Mouse (Mus musculus) cerebral cortex, adult 2 months (tissue): ENCODE measurements around the gene Fbxo47.

Source experiments
- WGBS: fragments of 180-500 bp; shearing (Covaris S2); methylation state at CpG from one replicate; pipeline ENCODE4 v1.1.7; 2018; 5-methylcytosine and 5-hydroxymethylcytosine counted together

The Fbxo47 gene

DNA sequence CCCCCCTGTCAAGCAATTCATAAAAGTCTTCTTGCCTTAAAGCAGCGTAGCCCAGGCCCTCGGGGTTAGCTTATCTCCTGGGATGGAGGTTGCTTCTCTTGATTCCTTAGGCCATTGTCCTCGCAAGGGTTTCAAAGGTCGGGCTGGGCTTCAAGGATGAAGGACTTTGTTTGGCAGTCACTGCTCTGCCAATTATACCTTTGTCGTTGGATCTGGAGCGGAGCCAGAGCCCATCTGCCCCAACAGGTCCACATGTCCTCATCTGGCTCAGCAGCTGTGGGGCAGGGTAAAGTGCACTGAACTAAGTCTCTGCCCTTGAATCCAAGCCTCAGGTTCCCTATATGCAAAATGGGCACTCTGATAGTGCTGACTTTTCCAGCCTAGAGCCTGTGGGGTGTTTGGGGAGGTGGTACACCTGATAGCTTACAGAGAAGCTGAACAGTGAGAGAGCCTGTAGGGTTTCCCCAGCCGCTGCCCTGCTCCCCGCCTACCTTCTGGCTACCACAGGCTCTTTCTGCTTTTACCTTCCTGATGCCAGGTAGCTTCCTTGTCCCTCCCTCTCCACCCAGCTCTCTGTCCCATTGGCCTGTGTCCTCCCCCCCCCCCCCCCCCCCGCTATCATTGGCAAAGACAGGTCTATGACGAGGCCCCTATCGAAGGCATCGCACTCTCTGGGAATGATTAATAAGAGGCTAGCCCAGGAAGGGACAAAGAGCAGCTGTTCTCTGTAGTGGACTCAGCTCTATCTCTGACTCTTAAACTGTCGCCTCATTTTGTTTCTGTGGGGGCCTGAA lies 72.2 kb downstream of the Fbxo47 start:
- 34% methylated on average over 12 of the region's 13 CpGs for WGBS

GRCm38 (mm10) chr11:97810970-97811369 lies 73.0 kb downstream of the Fbxo47 start:
- WGBS, result 44% methylated on average over 3 of the region's 3 CpGs

GRCm38 (mm10) chr11:97810356-97810755 lies 73.6 kb downstream of the Fbxo47 start:
- WGBS, result 75% methylated on average over 7 of the region's 7 CpGs

GRCm38 (mm10) chr11:97809235-97810121 lies 74.5 kb downstream of the Fbxo47 start:
- 58% methylated on average over 7 of the region's 7 CpGs for WGBS

GRCm38 (mm10) chr11:97808621-97809234 lies 75.2 kb downstream of the Fbxo47 start:
- WGBS, result 48% methylated on average over 5 of the region's 5 CpGs

- 23% methylated on average over 2 of the region's 2 CpGs for WGBS
Measured at GRCm38 (mm10) chr11:97808093-97808492, 75.9 kb downstream of the Fbxo47 start.

DNA sequence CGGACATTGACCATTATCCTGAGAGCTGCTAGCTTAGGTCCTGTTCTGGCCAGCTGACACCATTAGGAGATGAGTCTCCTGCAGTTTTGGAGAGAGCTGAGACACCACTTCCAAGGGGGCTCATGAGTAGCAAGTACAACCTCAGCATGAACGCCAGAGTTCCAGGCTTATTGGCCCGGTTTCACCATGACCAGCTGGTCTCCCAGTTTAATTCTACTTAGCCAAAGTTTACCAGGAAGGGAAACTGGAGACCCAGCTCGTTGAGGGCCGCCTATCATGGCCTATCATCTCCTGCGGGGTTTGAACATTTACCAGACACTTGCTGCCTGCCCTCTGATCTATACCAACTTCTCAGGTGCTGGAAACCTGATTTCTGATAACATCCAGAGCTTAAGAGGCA lies 76.3 kb downstream of the Fbxo47 start:
- 36% methylated on average over 6 of the region's 6 CpGs for WGBS

GRCm38 (mm10) chr11:97806613-97806964 lies 77.4 kb downstream of the Fbxo47 start:
- 69% methylated on average over 7 of the region's 7 CpGs for WGBS

DNA sequence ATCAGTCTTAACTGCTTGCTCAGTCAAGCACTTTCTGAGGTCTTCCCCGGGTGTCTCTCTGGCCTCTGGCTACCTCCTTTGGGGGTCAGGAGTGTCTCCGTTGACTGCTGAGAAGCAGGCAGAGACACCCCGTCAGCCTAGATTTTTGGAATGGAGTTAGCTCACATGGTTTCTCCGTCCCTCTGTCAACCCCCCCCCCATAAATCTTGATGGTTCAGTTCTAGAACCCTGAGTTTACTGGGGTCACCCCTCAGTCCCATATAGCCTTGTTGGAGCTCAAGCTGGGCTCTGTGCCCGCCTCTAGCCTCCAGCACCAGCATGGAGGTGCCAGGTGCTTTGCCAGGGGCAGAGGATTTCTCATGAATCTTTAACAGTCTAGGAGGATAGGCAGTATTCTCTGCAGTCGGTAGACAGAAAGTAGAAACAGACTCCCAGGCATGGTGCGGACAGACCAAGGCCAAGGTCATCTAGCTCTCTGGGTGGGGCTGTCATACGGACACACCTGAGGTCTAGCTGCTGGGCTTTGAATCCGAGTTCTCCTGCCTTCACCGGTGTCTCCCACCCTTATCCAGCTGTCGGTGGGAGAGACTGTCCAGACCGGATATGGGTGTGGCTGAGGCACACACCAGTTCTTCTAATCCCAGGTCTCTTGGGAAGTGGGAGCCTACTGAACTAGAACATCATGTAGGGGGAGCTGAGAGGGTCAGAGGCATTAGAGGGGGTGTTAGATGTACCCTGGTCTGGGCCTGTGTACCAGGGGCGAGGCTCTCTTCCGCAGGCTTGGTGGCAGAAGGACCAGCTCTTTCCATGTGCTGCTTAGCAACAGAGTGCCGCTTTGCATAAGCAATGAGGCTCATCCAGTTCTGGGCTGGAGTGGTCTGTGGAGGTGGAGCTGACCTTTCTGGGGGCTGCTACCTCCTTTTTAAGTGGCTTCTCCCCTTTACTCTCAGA lies 78.0 kb downstream of the Fbxo47 start:
- 19% methylated on average over 15 of the region's 15 CpGs for WGBS

GRCm38 (mm10) chr11:97804841-97805661 lies 78.9 kb downstream of the Fbxo47 start:
- WGBS, result 15% methylated on average over 9 of the region's 9 CpGs

DNA sequence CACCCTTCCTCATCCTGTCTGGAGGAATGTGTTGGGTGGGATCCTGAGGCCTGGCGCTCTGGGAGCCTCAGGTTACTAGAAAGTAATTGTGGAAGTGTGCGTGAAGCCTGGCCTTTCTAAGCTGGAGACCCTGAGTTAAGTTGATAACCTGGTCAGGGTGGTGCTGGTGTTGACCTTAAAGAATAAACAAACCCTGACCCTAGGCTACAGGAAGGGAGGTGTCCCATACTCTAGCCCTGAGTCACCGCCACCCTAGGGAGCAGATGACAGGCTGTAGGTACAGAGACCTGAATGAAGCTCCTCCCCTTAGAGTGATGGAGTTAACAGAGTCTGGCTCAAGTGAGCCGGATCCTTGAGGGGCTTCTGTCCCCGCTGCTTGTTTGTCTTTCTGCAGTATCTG lies 80.1 kb downstream of the Fbxo47 start:
- 71% methylated on average over 5 of the region's 5 CpGs for WGBS
